Mouse (Mus musculus): Measurements from ENCODE around the gene Veph1. TPM values are rescaled to one million over a fixed set of nuclear protein-coding genes. Genes with fewer than 3 reads are reported as not detected.

Gene Veph1
- polyA plus RNA-seq, 1 experiment from 2014 or later, result 14.8 TPM

DNA sequence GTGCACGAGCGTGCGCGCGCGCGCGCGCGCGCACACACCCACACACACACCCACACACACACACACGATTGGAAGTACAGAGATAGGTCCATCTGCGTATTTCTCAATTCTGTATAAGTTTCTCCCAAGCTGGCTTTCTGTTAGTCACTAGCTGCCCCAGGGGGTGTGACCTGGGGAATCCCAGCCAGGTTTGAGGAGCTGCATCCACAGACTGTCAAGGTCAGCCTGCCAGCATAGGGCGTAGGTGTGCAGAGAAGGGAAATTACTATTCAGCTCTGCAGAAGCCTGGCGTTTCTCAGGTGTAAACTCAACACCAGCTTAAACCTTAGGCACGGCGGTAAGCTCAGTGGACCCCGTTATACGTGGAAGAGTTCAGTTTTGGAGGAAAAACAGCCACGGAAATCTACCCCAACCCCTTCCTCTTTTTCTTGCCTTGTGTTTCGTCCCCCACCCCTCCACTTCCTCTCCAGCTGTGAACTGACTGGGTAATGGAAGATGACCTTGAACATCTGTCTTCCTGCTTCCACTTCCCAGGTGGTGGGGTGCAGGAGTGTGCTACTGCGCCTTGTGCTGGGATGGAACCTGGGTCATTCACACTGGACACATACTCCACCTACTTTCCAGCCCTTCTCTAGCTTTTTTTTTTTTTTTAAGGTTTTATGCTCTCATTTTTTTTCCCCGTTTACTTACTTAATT is 218.5 kb downstream of the Veph1 start:
- H3K9me3 ChIP-seq (ENCODE audit: control insufficient read depth, low read length), result no peaks in the 10 kb centered on the region
- H3K27ac ChIP-seq (ENCODE audit: low read depth, low read length), result no peak overlapping the region
- WGBS, result 76% methylated on average over 15 of the region's 23 CpGs
- H3K4me2 ChIP-seq (replicated peaks; ENCODE audit: low read depth, low read length), result no peak overlapping the region
- no peaks in the 10 kb centered on the region for H3K27me3 ChIP-seq (ENCODE audit: control insufficient read depth, insufficient read depth, low read length)
- 0 out of 2 replicates have a peak, but pooled peaks cover 5% of the 10 kb centered on the region for H3K4me1 ChIP-seq (ENCODE audit: control insufficient read depth, insufficient read depth, low read length)
- H3K9ac ChIP-seq (ENCODE audit: low read depth, low read length), result no peak overlapping the region
- H3K4me3 ChIP-seq (ENCODE audit: low read length), result no peak overlapping the region
- no peak for ATAC-seq (ENCODE audit: low FRiP score, low TSS enrichment)
- H3K36me3 ChIP-seq (ENCODE audit: control insufficient read depth, insufficient read depth, low read length), result no peaks in the 10 kb centered on the region

DNA sequence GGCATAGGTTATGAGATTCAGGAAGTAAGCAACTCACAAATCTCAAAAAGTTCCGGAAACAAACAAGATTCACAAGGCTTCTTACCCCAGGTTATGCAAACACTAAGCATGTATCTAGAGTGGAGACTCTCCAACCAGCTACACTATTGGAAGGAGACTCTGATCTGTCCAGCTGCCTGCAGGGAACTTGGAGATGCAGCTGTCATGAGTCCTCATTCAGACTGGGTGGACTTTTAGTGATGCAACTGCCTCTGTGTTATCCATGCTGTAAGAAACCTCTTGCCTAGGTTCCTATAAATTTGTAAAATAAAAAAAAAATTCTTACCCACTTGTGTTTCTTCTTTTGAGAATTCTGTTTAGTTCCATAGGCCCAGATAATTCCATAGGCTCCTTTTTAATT is 226.4 kb downstream of the Veph1 start:
- Histone ChIP-seq H3K27me3 (ENCODE audit: control insufficient read depth, insufficient read depth, low read length) (no peaks in the 10 kb centered on the region), H3K4me3 (ENCODE audit: low read length) (no peak overlapping the region), H3K9me3 (ENCODE audit: control insufficient read depth, low read length) (no peaks in the 10 kb centered on the region), H3K4me2 (replicated peaks; ENCODE audit: low read depth, low read length) (no peak overlapping the region), H3K9ac (ENCODE audit: low read depth, low read length) (no peak overlapping the region), H3K36me3 (ENCODE audit: control insufficient read depth, insufficient read depth, low read length) (no peaks in the 10 kb centered on the region), H3K4me1 (ENCODE audit: control insufficient read depth, insufficient read depth, low read length) (no peaks in the 10 kb centered on the region), H3K27ac (ENCODE audit: low read depth, low read length) (no peak overlapping the region)
- ATAC-seq (ENCODE audit: low FRiP score, low TSS enrichment), result no peak
- 92% methylated on average over 1 of the region's 1 CpGs for WGBS

DNA sequence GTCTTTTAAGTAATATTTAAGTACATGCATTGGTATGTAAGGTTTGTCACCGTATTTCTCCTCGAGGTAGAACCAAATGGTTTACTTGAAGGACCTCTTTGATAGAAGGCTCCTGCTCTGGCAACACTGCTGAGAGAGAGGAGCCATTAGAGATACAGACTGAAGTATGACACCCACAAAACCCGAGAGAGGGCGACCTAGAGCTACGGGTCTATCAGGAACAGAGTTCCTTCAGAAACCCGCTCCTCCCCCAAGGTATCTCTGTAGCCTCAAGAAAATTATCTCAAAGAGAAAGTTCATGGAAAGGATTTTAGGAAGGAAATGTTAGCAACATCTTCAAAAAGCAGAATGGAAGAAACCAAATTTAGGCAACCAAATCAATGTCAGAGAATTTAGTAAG is 232.8 kb downstream of the Veph1 start:
- WGBS, result 43% methylated on average over 6 of the region's 6 CpGs
- H3K4me1 ChIP-seq (ENCODE audit: control insufficient read depth, insufficient read depth, low read length), result no peaks in the 10 kb centered on the region
- no peaks in the 10 kb centered on the region for H3K36me3 ChIP-seq (ENCODE audit: control insufficient read depth, insufficient read depth, low read length)
- no peak overlapping the region for H3K27ac ChIP-seq (ENCODE audit: low read depth, low read length)
- no peak overlapping the region for H3K4me2 ChIP-seq (replicated peaks; ENCODE audit: low read depth, low read length)
- H3K9me3 ChIP-seq (ENCODE audit: control insufficient read depth, low read length), result no peaks in the 10 kb centered on the region
- no peak overlapping the region for H3K4me3 ChIP-seq (ENCODE audit: low read length)
- H3K9ac ChIP-seq (ENCODE audit: low read depth, low read length), result no peak overlapping the region
- H3K27me3 ChIP-seq (ENCODE audit: control insufficient read depth, insufficient read depth, low read length), result no peaks in the 10 kb centered on the region
- ATAC-seq (ENCODE audit: low FRiP score, low TSS enrichment), result no peak

DNA sequence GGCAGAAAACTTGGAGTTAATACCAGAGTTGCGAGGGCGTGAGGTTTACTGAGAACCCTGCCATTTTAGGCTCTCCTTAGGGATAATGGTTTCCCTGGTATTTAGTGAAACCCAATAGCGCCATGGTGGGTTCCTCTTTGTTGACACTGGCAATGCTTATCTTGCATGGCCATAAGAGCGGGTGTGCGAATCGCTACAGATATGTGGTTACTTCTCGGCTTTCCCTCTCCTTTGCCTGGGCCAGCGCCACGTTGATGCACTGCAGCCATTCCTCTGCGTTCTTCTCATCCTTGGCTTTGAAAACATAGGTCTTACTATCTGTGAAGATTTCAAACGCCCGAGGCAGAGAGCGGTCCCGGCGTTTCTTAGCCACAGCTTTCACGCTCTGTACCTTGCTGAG is 239.7 kb downstream of the Veph1 start:
- Histone ChIP-seq H3K36me3 (ENCODE audit: control insufficient read depth, insufficient read depth, low read length) (no peaks in the 10 kb centered on the region), H3K4me3 (ENCODE audit: low read length) (no peak overlapping the region)
- ATAC-seq (ENCODE audit: low FRiP score, low TSS enrichment), result no peak

DNA sequence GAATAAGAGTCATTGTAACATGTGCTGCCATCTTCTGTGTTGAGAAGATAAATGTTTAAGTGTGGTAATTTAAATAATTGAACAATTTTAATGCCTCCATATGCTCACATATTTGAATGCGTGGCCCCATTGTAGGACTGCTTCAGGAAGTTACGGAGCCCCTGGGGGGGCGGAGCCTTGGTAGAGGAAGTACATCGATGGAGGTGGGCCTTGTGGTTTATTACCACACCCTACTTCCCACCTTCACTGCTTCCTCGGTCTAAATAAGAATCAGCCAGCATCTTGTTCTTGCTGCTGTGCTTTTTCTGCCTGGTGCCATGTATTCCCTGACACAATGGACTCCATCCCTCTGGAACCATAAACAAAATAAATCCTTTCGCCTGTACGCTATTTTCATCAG is 241.0 kb downstream of the Veph1 start:
- Histone ChIP-seq H3K4me3 (ENCODE audit: low read length) (no peak overlapping the region), H3K36me3 (ENCODE audit: control insufficient read depth, insufficient read depth, low read length) (no peaks in the 10 kb centered on the region), H3K4me1 (ENCODE audit: control insufficient read depth, insufficient read depth, low read length) (no peaks in the 10 kb centered on the region), H3K4me2 (replicated peaks; ENCODE audit: low read depth, low read length) (no peak overlapping the region), H3K27ac (ENCODE audit: low read depth, low read length) (no peak overlapping the region), H3K27me3 (ENCODE audit: control insufficient read depth, insufficient read depth, low read length) (no peaks in the 10 kb centered on the region), H3K9ac (ENCODE audit: low read depth, low read length) (no peak overlapping the region), H3K9me3 (ENCODE audit: control insufficient read depth, low read length) (peaks cover 2% of the 10 kb centered on the region; the same call in 1 of the 2 replicates)
- no peak for ATAC-seq (ENCODE audit: low FRiP score, low TSS enrichment)
- 96% methylated on average over 7 of the region's 7 CpGs for WGBS

More for the DNA sequence above, 239.7 kb downstream of the Veph1 start:
- no peak overlapping the region for H3K27ac ChIP-seq (ENCODE audit: low read depth, low read length)
- H3K4me2 ChIP-seq (replicated peaks; ENCODE audit: low read depth, low read length), result no peak overlapping the region
- H3K9me3 ChIP-seq (ENCODE audit: control insufficient read depth, low read length), result peaks cover 2% of the 10 kb centered on the region; the same call in 1 of the 2 replicates
- H3K27me3 ChIP-seq (ENCODE audit: control insufficient read depth, insufficient read depth, low read length), result no peaks in the 10 kb centered on the region
- no peak overlapping the region for H3K9ac ChIP-seq (ENCODE audit: low read depth, low read length)
- H3K4me1 ChIP-seq (ENCODE audit: control insufficient read depth, insufficient read depth, low read length), result no peaks in the 10 kb centered on the region
- WGBS, result 93% methylated on average over 16 of the region's 16 CpGs

DNA sequence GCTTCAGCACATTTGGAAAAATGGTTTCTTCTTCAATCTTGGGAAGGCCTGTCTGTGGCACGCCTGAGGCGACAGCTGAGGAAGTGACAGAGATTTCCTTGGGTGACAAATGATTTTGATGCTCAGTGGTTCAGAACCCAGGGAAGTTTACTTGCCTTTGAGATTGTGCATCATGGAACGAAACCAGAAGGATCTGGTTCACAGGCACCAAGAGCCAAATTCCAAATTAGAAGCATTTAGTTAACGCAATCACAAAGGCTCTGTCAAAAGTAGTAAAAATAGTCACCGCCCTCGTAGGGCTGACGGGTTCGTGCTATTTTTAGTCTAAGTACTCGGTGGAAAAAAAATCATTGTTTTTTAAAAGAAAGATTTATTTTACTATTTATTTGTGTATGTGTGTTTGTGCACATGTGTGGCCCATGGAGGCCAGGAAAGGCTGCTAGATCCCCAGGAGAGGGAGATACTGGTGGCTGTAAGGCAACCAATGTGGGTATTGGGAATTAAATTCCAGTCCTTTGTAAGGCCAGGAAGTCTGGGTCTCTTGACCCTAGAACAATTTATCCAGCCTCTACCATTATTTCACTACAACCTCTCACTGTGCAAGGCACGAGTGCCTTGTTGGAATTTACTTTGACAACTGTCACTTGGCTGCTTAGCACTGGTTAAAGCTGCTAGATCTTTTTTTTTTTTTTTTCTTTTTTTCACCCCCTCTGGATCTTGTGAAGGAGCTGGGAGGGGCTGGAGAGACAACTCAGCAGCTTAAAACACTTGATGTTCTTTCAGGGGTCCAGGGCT is 246.3 kb downstream of the Veph1 start:
- peak; percentile 75 for ATAC-seq (ENCODE audit: low FRiP score, low TSS enrichment)
- Histone ChIP-seq H3K4me1 (ENCODE audit: control insufficient read depth, insufficient read depth, low read length) (no peaks in the 10 kb centered on the region), H3K4me3 (ENCODE audit: low read length) (no peak overlapping the region), H3K27ac (ENCODE audit: low read depth, low read length) (no peak overlapping the region), H3K9me3 (ENCODE audit: control insufficient read depth, low read length) (no peaks in the 10 kb centered on the region), H3K27me3 (ENCODE audit: control insufficient read depth, insufficient read depth, low read length) (no peaks in the 10 kb centered on the region), H3K9ac (ENCODE audit: low read depth, low read length) (no peak overlapping the region), H3K36me3 (ENCODE audit: control insufficient read depth, insufficient read depth, low read length) (no peaks in the 10 kb centered on the region), H3K4me2 (replicated peaks; ENCODE audit: low read depth, low read length) (no peak overlapping the region)
- WGBS, result 36% methylated on average over 10 of the region's 10 CpGs

DNA sequence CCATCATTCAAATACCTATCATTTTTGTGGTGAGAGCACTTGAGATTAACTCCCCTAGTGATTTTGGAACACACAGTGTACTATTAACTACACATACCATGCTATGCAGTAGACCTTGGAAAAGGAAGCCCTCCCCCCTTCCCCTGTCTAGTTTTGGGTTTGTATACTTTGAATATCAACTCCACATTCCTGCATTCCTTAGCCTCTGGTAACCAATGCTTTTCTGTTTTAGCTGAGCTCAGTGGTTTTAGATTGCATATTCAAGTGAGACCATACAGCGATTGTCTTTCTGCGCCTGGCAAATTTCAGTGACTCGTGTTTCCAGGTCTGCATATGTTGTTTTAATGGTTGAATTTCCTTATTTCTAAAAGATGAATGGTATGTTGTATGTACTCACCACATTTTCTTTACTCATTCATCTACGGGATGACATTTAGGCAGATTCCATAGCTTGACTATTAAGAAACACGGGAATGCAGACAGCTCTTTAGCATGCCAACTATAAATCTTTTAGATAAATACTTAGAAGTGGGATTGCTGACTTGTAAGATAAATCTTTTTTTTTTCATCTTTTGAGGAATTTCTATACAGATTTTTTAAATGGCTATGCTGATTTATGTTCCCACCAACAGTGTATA is 255.7 kb downstream of the Veph1 start:
- H3K9me3 ChIP-seq (ENCODE audit: control insufficient read depth, low read length), result no peaks in the 10 kb centered on the region
- no peak overlapping the region for H3K4me2 ChIP-seq (replicated peaks; ENCODE audit: low read depth, low read length)
- no peak overlapping the region for H3K9ac ChIP-seq (ENCODE audit: low read depth, low read length)
- H3K4me3 ChIP-seq (ENCODE audit: low read length), result no peak overlapping the region
- no peaks in the 10 kb centered on the region for H3K4me1 ChIP-seq (ENCODE audit: control insufficient read depth, insufficient read depth, low read length)
- peak; percentile 55; the same call in 1 of the 2 replicates for ATAC-seq (ENCODE audit: low FRiP score, low TSS enrichment)
- 60% methylated on average over 5 of the region's 5 CpGs for WGBS
- H3K27me3 ChIP-seq (ENCODE audit: control insufficient read depth, insufficient read depth, low read length), result no peaks in the 10 kb centered on the region
- H3K36me3 ChIP-seq (ENCODE audit: control insufficient read depth, insufficient read depth, low read length), result no peaks in the 10 kb centered on the region
- no peak overlapping the region for H3K27ac ChIP-seq (ENCODE audit: low read depth, low read length)

DNA sequence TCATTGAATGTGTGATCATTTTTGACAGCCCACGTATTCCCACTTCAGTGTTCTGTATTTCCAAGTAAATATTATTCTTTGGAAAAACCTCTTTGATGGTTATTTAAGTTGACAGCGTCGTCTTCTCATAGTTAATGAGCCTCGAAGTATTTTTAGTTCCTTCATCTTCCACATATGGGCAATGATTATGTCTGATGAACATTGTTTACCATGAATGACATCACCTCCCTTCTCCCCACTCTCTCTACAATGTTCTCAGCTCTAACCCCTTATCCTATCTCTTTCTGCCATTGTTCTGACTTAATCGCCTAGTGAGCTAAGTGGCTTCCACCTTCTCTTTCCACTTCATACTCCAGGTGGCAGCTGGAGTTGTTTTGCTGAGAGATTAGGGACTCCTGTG is 261.4 kb downstream of the Veph1 start:
- no peak overlapping the region for H3K4me2 ChIP-seq (replicated peaks; ENCODE audit: low read depth, low read length)
- H3K27me3 ChIP-seq (ENCODE audit: control insufficient read depth, insufficient read depth, low read length), result no peaks in the 10 kb centered on the region
- no peak overlapping the region for H3K4me3 ChIP-seq (ENCODE audit: low read length)
- 92% methylated on average over 5 of the region's 5 CpGs for WGBS
- no peaks in the 10 kb centered on the region for H3K9me3 ChIP-seq (ENCODE audit: control insufficient read depth, low read length)
- H3K36me3 ChIP-seq (ENCODE audit: control insufficient read depth, insufficient read depth, low read length), result no peaks in the 10 kb centered on the region
- no peaks in the 10 kb centered on the region for H3K4me1 ChIP-seq (ENCODE audit: control insufficient read depth, insufficient read depth, low read length)
- no peak overlapping the region for H3K9ac ChIP-seq (ENCODE audit: low read depth, low read length)
- no peak overlapping the region for H3K27ac ChIP-seq (ENCODE audit: low read depth, low read length)
- ATAC-seq (ENCODE audit: low FRiP score, low TSS enrichment), result no peak

DNA sequence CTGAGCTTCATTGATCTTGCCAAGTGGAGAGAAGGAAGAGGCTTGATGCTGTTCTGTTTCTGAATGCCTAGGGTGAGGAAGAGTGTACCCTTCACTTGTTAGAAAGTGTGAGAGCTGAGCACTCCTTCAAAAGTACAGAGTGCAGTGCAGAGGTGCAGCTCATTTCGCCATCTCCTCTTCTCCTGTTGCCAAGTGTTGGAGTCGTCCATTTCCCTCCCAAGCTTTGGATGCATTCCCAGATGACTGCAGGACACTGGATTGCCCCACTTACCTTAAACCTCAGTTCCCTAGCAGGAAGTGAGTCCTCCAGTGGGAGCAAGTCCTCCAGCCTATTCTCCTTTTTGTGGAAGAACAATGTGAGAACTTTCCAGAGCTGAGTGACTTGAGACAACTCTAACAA is 263.3 kb downstream of the Veph1 start:
- Histone ChIP-seq H3K27ac (ENCODE audit: low read depth, low read length) (no peak overlapping the region), H3K4me2 (replicated peaks; ENCODE audit: low read depth, low read length) (no peak overlapping the region), H3K36me3 (ENCODE audit: control insufficient read depth, insufficient read depth, low read length) (no peaks in the 10 kb centered on the region), H3K9ac (ENCODE audit: low read depth, low read length) (no peak overlapping the region), H3K4me1 (ENCODE audit: control insufficient read depth, insufficient read depth, low read length) (no peaks in the 10 kb centered on the region), H3K27me3 (ENCODE audit: control insufficient read depth, insufficient read depth, low read length) (no peaks in the 10 kb centered on the region), H3K4me3 (ENCODE audit: low read length) (no peak overlapping the region), H3K9me3 (ENCODE audit: control insufficient read depth, low read length) (no peaks in the 10 kb centered on the region)
- no peak for ATAC-seq (ENCODE audit: low FRiP score, low TSS enrichment)
- 48% methylated on average over 2 of the region's 2 CpGs for WGBS

Data from kidney, embryonic 14.5 days (tissue).